ENCODE assay signal across 22 mouse cellular contexts in the genomic region with DNA sequence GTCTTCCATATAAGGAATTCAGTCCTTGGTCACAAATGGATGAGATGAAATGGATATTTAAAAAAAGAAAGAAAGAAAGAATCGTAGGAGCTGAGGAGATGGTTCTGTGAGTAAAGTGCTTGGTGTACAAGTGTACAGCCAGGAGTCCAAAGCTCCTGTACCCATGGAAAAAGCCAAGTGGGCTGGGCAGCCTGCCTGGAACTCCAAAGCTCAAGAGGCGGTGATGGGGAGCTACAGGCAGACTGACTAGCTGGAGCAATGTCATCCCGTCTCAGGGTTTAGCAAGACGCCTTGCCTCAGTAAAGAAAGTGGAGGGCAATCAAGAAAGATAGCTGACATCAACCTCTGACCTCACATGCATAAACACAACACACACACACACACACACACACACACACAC. TPM values are rescaled to one million over a fixed set of nuclear protein-coding genes. Genes with fewer than 3 reads are reported as not detected.
A peak's percentile ranks its signal among the peaks of the same experiment; 100 is the strongest.
DNase-seq lines count a peak whose midpoint lies in the region; ATAC-seq and TF ChIP-seq lines count a peak whose summit lies in the region.
"Had no signal": no experiment of that assay in that cellular context is flagged by ENCODE, and none has a peak within 500 bp of the region (broad histone marks: within the 10 kb centered on the region; RNA-seq: fewer than 3 reads in every experiment).

No protein-coding gene starts in this region.

- no peak overlapping the region for H3K27ac ChIP-seq in heart, embryonic 12.5 days (ENCODE audit: poor library complexity, severe bottlenecking)
- H3K27ac ChIP-seq in kidney, embryonic 16.5 days (ENCODE audit: low read length), result no peak overlapping the region
- H3K27ac ChIP-seq in forebrain, postnatal 0 days (ENCODE audit: low read depth, low read length), result no peak overlapping the region
- H3K27ac ChIP-seq: midbrain, embryonic 12.5 days had no signal

- H3K4me1 ChIP-seq in heart, embryonic 12.5 days (replicated peaks), result peaks cover 26% of the 10 kb centered on the region
- H3K4me1 ChIP-seq in kidney, embryonic 16.5 days (ENCODE audit: insufficient read depth, low read length), result no peaks in the 10 kb centered on the region
- H3K4me1 ChIP-seq in forebrain, postnatal 0 days (ENCODE audit: insufficient read depth), result no peaks in the 10 kb centered on the region
- H3K4me1 ChIP-seq: hindbrain, embryonic 13.5 days; midbrain, embryonic 12.5 days had no signal

- no peaks in the 10 kb centered on the region for H3K9me3 ChIP-seq in heart, embryonic 12.5 days (replicated peaks)
- H3K9me3 ChIP-seq in kidney, embryonic 16.5 days (ENCODE audit: low read length), result no peaks in the 10 kb centered on the region
- H3K9me3 ChIP-seq in forebrain, postnatal 0 days (ENCODE audit: low read length), result no peaks in the 10 kb centered on the region
- H3K9me3 ChIP-seq: hindbrain, embryonic 13.5 days; midbrain, embryonic 12.5 days had no signal

- H3K27me3 ChIP-seq in heart, embryonic 12.5 days (replicated peaks), result peaks cover 27% of the 10 kb centered on the region
- H3K27me3 ChIP-seq in kidney, embryonic 16.5 days (ENCODE audit: insufficient read depth, low read length), result no peaks in the 10 kb centered on the region
- no peaks in the 10 kb centered on the region for H3K27me3 ChIP-seq in forebrain, postnatal 0 days (ENCODE audit: insufficient read depth, low read length)
- H3K27me3 ChIP-seq: hindbrain, embryonic 13.5 days; midbrain, embryonic 12.5 days had no signal

- 74% methylated on average over 4 of the region's 4 CpGs for WGBS in heart, embryonic 12.5 days
- WGBS in kidney, embryonic 16.5 days, result 90% methylated on average over 4 of the region's 4 CpGs
- whole genome bisulfite sequencing in forebrain, postnatal 0 days, result 84% methylated on average over 4 of the region's 4 CpGs

- no peak overlapping the region for H3K9ac ChIP-seq in heart, embryonic 12.5 days
- H3K9ac ChIP-seq in kidney, embryonic 16.5 days (replicated peaks; ENCODE audit: low read length), result no peak overlapping the region
- H3K9ac ChIP-seq in forebrain, postnatal 0 days, result no peak overlapping the region
- H3K9ac ChIP-seq: hindbrain, embryonic 13.5 days; lung, embryonic 14.5 days; midbrain, embryonic 12.5 days had no signal

- no peak overlapping the region for H3K4me3 ChIP-seq in heart, embryonic 12.5 days
- H3K4me3 ChIP-seq in kidney, embryonic 16.5 days (ENCODE audit: low read length), result no peak overlapping the region
- H3K4me3 ChIP-seq in forebrain, postnatal 0 days (ENCODE audit: low read depth, low read length), result no peak overlapping the region
- H3K4me3 ChIP-seq: hindbrain, embryonic 13.5 days; layer of hippocampus, adult 2 months; midbrain, embryonic 12.5 days had no signal

- TF ChIP-seq CTCF in forebrain, postnatal 0 days (IDR thresholded peaks at IDR 0.05; ENCODE audit: low read depth), result no peak

- H3K36me3 ChIP-seq in heart, embryonic 12.5 days, result no peaks in the 10 kb centered on the region
- no peaks in the 10 kb centered on the region for H3K36me3 ChIP-seq in kidney, embryonic 16.5 days (ENCODE audit: insufficient read depth, low read length)
- H3K36me3 ChIP-seq in forebrain, postnatal 0 days (ENCODE audit: insufficient read depth), result no peaks in the 10 kb centered on the region
- H3K36me3 ChIP-seq: hindbrain, embryonic 13.5 days; midbrain, embryonic 12.5 days had no signal

- ATAC-seq in heart, embryonic 12.5 days (ENCODE audit: insufficient number of reproducible peaks, low FRiP score), result no peak
- no peak for ATAC-seq in kidney, embryonic 16.5 days (ENCODE audit: low FRiP score, low TSS enrichment)
- no peak for ATAC-seq in forebrain, postnatal 0 days
- ATAC-seq: forebrain, embryonic 16.5 days had no signal

- no peak overlapping the region for H3K4me2 ChIP-seq in heart, embryonic 12.5 days
- H3K4me2 ChIP-seq in kidney, embryonic 16.5 days (replicated peaks; ENCODE audit: low read depth, low read length), result no peak overlapping the region
- no peak overlapping the region for H3K4me2 ChIP-seq in forebrain, postnatal 0 days (ENCODE audit: low read depth)
- H3K4me2 ChIP-seq: hindbrain, embryonic 13.5 days; liver, embryonic 11.5 days; lung, embryonic 14.5 days; midbrain, embryonic 12.5 days had no signal

- peak; percentile 89 for DNase-seq in heart, adult 11 months
- DNase-seq in kidney, adult 11 months, result peak; percentile 24
- peak; percentile 63 for DNase-seq in lung, postnatal 10 days
- DNase-seq in forebrain, postnatal 0 days, result no peak
- DNase-seq in embryo, embryonic 10.5 days (ENCODE audit: low spot score), result no peak
- DNase-seq: adrenal gland, postnatal 25 days; cerebellum, adult 8-10 months; gastrocnemius, postnatal 36 days; kidney, adult 18-20 months; kidney, postnatal 25 days; lung, embryonic 14.5 days; thymus, adult 18-20 months; thymus, postnatal 4 days had no signal

RNA-seq across cellular contexts. Expression of gene Adamts8, which starts 21.4 kb away (rescaled TPM):
- polyA plus RNA-seq in heart, embryonic 12.5 days (2016; fragmentation: Nextera tagmentation; extraction: Ambion mirVana), result 14.8 and 17.5 TPM in 2 replicates
- 0.59 and 0.76 TPM in 2 replicates for polyA plus RNA-seq in kidney, embryonic 16.5 days (2015; fragmentation: Nextera tagmentation; extraction: Ambion mirVana)
- total RNA-seq in forebrain, postnatal 0 days (2014; rRNA removed), result 2.9 and 3.0 TPM in 2 replicates
- 1.7 and 1.8 TPM in 2 replicates for polyA plus RNA-seq in forebrain, postnatal 0 days (2015; fragmentation: Nextera tagmentation; extraction: Ambion mirVana)
- total RNA-seq: megakaryocyte, adult 5-6 weeks; neutrophil, adult 5-6 weeks had no signal

RNA-seq across cellular contexts. Expression of gene Adamts15, which starts 41.5 kb away (rescaled TPM):
- polyA plus RNA-seq in heart, embryonic 12.5 days (2016; fragmentation: Nextera tagmentation; extraction: Ambion mirVana), result 16.4 and 18.1 TPM in 2 replicates
- 9.2 and 9.8 TPM in 2 replicates for polyA plus RNA-seq in kidney, embryonic 16.5 days (2015; fragmentation: Nextera tagmentation; extraction: Ambion mirVana)
- 5.8 and 10.9 TPM in 2 replicates for total RNA-seq in forebrain, postnatal 0 days (2014; rRNA removed)
- 1.9 and 2.5 TPM in 2 replicates for polyA plus RNA-seq in forebrain, postnatal 0 days (2015; fragmentation: Nextera tagmentation; extraction: Ambion mirVana)
- total RNA-seq: neutrophil, adult 5-6 weeks had no signal

Comparison
In these comparisons a context has a peak if more than half of its experiments do, and no peak if none do; other contexts are left out.
1. DNase-seq: peak in heart, adult 11 months (single experiment), kidney, adult 11 months (single experiment) and lung, postnatal 10 days (single experiment); none in forebrain, postnatal 0 days (single experiment) and embryo, embryonic 10.5 days (single experiment).